Mouse (Mus musculus) liver (tissue): Measurements from ENCODE around the gene Btbd11.
A peak's percentile ranks its signal among the peaks of the same experiment; 100 is the strongest.

ENCODE experiments used
- DNase-seq: peaks from one replicate; pipeline ENCODE4 v3.0.0-alpha.2; 2020; ENCODE audit warnings: mixed read lengths

Btbd11 gene

GRCm38 (mm10) chr10:85386605-85387218 lies at the start of gene Btbd11:
Btbd11 (plus strand) TSS chr10:85386814.
- peak; percentile 87 for DNase-seq

DNA sequence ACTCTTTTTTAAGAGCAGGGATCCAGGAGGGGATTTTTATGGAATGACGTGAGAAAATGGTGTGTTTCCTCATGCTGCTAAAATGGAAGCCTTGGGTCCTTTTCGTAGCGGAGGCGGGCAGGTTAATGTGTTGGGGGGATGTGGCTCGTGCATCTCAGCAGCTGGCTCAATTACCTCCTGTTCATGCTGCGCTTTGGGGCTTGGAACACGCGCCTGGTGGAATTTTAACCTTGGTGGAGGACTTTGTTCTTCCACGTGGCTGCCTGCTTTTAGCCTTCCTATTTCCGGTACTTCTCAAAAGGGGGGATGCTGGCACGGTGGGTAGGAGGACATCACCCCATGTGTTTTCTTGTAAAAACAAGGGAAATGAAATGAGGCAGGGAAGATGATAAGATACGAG lies 47.9 kb upstream of the Btbd11 start:
- no peak for DNase-seq

GRCm38 (mm10) chr10:85341867-85342266 lies 44.7 kb upstream of the Btbd11 start:
- DNase-seq, result no peak

DNA sequence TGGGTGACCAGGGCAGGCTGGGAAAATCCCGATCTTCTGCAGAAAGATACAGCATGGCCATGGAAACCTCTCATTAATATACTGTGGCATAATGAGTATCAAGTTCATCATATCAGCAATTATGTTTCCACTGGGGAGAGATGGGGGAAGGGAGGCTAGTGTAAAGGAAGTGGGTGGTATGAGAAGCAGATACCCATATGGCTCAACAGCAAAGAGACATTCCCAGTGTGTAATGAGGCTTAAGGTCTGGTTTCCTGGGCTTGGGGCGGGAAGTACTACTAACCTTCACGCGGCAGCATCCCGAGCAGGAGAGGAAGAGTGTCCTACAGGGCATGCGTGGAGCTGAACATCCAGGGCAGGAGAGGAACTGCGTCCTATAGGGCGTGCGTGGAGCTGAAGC lies 39.4 kb upstream of the Btbd11 start:
- no peak for DNase-seq

- DNase-seq, result no peak
These were observed 34.1 kb upstream of the Btbd11 start for GRCm38 (mm10) chr10:85352505-85352904.

- no peak for DNase-seq
These were observed 32.3 kb upstream of the Btbd11 start for GRCm38 (mm10) chr10:85354270-85354669.

- DNase-seq, result no peak
These were observed 27.0 kb upstream of the Btbd11 start for GRCm38 (mm10) chr10:85359501-85360066.

DNA sequence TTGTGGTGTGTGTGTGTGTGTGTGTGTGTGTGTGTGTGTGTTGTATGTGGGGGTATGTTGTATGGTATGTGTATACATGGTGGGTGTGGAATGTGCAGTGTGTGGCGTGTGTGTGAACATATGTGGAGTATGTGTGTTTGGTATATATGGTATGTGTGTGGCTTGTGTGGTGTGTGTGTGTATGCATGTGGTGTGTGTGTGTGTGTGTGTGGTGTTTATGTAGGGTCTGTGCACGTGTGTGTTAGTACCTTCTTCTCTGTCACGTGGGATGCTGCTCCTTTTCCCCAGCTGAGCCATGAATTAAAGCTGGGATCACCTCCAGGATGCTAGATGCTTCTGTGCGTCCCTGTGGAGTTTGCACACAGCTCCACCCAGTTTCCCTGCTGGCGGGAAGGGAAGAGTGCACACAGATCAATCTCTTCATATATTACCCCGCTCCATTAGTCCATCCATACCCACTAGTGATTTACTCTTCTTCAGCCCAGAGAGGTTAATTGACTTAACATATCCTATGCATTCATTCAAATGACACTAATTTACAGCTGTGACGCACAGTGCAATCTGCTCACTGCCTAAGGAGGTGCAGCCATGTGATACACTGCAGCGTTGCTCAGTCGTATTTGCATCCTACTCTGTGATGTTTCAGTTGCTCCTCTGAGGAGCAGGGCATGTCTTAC lies 23.7 kb upstream of the Btbd11 start:
- no peak for DNase-seq

- DNase-seq, result no peak
These were observed 19.7 kb upstream of the Btbd11 start for GRCm38 (mm10) chr10:85366876-85367275.

- DNase-seq, result no peak
These were observed 15.3 kb upstream of the Btbd11 start for GRCm38 (mm10) chr10:85371309-85371708.

DNA sequence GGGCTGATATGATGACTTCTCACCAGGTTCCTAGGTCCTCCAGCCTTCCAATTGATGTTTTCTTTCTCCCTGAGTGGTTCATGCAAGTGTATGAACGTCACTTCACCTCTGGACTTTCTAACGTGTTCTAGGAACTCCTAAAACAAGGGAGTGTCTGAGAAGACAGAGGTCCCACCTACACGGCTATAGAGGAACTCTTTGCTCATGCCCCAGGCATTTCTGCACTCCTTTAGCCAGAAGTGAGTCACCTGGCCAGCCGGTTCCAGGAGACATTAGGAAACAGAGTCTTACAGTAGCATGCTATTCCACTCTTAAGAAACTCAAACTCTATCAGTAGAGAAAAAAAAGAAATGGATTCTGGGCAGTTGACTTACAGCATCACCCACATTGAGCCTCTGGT lies 14.5 kb upstream of the Btbd11 start:
- no peak for DNase-seq

GRCm38 (mm10) chr10:85378972-85379371 lies 7.6 kb upstream of the Btbd11 start:
- DNase-seq, result peak; percentile 5

DNA sequence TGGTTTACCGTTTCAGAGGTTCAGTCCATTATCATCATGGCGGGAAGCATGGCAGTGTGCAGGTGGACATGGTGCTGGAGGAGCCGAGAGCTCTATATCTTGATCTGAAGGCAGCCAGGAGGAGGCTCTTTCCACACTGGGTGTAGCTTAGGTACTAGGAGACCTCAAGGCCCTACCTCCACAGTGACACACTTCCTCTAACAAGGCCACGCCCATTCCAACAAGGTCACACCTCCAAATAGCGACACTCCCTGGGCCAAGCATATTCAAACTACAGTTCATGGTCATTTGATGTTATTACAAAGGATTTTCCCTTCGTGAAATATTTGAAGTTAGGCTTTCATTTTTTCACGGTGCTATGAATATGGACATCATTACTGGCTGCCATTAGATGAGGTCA lies 3.6 kb upstream of the Btbd11 start:
- DNase-seq, result no peak

GRCm38 (mm10) chr10:85387219-85388070 lies 831 bp downstream of the Btbd11 start:
- peak; percentile 8 for DNase-seq

DNA sequence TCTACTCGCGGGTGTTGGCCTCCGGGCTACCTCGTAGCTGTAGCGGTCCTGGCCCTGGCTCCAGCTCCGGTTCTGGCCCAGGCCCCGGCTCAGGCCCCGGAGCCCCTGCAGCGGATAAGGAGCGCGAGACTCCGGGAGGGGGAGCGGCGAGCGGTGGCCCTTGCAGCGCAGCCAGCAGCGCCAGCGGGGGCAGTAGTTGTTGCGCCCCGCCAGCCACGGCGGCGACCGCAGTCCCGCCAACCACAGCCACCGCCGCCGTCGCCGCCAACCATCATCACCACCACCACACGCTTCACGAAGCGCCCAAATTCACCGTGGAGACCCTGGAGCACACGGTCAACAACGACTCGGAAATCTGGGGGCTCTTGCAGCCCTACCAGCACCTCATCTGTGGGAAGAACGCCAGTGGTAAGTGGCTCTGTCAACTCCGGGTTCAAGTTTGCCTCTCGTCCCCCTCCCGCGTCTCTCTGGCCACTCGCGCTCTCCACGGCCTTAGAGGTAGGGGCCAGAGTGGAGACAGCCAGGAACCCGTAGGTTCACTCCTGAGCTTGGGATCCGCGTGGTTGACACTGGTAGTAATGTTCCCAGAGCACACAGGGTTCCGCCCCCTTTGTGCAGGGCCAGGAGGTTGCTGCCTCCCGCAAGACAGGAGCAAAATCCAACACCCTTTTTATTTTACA lies 1.6 kb downstream of the Btbd11 start:
- DNase-seq, result peak; percentile 3

GRCm38 (mm10) chr10:85388751-85389115 lies 2.1 kb downstream of the Btbd11 start:
- DNase-seq, result peak; percentile 17

- peak; percentile 4 for DNase-seq
These were observed 2.9 kb downstream of the Btbd11 start for GRCm38 (mm10) chr10:85389286-85390139.

DNA sequence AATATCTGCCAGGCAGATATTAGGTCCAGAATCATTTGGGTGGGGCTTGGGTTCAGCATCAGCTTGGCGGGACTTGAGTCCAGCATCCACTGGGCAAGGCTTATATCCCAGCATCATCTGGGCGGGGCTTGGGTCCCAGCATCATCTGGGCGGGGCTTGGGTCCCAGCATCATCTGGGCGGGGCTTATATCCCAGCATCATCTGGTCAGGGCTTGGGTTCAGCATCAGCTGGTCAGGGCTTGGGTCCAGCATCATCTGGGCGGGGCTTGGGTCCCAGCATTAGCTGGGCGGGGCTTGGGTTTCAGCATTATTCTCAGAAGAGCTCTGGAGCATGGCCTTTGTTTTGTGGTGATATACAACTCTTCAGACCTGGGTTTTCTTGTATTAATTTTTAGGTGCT lies 6.4 kb downstream of the Btbd11 start:
- DNase-seq, result no peak

DNA sequence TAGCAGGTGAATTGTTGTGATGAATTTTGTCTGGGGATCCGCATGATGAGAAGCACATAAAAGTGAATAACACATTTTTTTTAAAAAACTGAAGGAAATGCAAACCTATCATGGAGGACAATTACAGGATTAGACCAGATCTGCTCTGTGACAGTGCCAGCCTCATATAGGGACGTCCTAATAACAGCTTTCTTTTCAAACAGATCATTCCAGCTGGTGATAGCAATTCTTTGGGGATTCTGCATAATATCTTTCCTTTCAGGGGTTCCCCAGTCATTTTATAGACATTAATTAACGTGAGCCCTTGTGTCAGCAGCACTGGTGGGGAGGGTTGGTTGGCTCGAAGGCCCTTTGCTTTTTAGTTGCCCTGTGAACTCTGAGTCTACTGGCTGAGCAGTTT lies 7.9 kb downstream of the Btbd11 start:
- DNase-seq, result no peak

GRCm38 (mm10) chr10:85411120-85411519 lies 24.5 kb downstream of the Btbd11 start:
- no peak for DNase-seq

GRCm38 (mm10) chr10:85420851-85421628 lies 34.4 kb downstream of the Btbd11 start:
- no peak for DNase-seq
